Mouse (Mus musculus) testis, adult 2 months (tissue): ENCODE measurements around the gene Sirt3. TPM values are rescaled to one million over a fixed set of nuclear protein-coding genes. Genes with fewer than 3 reads are reported as not detected.

Experiments
- H3K27ac ChIP-seq: fragments of 200-500 bp; 2 replicates; pipeline ENCODE4 v1.5.1; 2012; ENCODE audit warnings: low read depth, low read length; ENCODE audit not compliant: control insufficient read depth, insufficient read depth
- H3K27me3 ChIP-seq: fragments of 200-500 bp; 2 replicates; pipeline ENCODE4 v1.6.1; 2012; ENCODE audit warnings: mild to moderate bottlenecking, low read length, moderate library complexity; ENCODE audit not compliant: control insufficient read depth, insufficient read depth
- H3K36me3 ChIP-seq: fragments of 200-500 bp; 2 replicates; pipeline ENCODE4 v1.6.1; 2012; ENCODE audit warnings: mild to moderate bottlenecking, low read length; ENCODE audit not compliant: control insufficient read depth, insufficient read depth
- H3K4me1 ChIP-seq: fragments of 200-500 bp; 2 replicates; pipeline ENCODE4 v1.6.1; 2012; ENCODE audit warnings: low read length; ENCODE audit not compliant: control insufficient read depth, insufficient read depth
- H3K4me3 ChIP-seq: fragments of 200-500 bp; 2 replicates; pipeline ENCODE4 v1.5.1; 2012; ENCODE audit warnings: low read depth, mild to moderate bottlenecking, low read length, moderate library complexity, mixed read lengths; ENCODE audit not compliant: control insufficient read depth
- CTCF ChIP-seq: fragments of 200-500 bp; IDR thresholded peaks from 2 replicates; pipeline ENCODE4 v1.5.1; 2012; ENCODE audit warnings: low read depth, mild to moderate bottlenecking, inconsistent platforms, low read length, moderate library complexity; ENCODE audit not compliant: control insufficient read depth, insufficient read depth, insufficient replicate concordance
- POLR2A ChIP-seq: fragments of 200-500 bp; IDR thresholded peaks from 2 replicates; pipeline ENCODE4 v1.6.1; 2012; ENCODE audit warnings: low read depth, mild to moderate bottlenecking, inconsistent platforms, low read length, moderate library complexity; ENCODE audit not compliant: control insufficient read depth
- polyA plus RNA-seq: library from polyadenylated mRNA; depleted of rRNA; stranded (reverse); fragments of >200 nt; gene quantifications from 2 replicates; pipeline ENCODE4 v1.2.3, GENCODE M21; 2012; rRNA removed

The Sirt3 gene
- polyA plus RNA-seq = 78.9 and 86.0 TPM in 2 replicates

GRCm38 (mm10) chr7:140881696-140882468, at the start of gene Sirt3, which contains the start of gene Psmd13:
Gene Sirt3, minus strand, starts transcription at chr7:140882309.
Gene Psmd13, plus strand, starts transcription at chr7:140881968.
- Histone ChIP-seq H3K4me1 (peaks cover 3% of the 10 kb centered on the region), H3K27ac (peak within 1 kb of the TSS; percentile 89), H3K4me3 (peak within 1 kb of the TSS; percentile 97)

GRCm38 (mm10) chr7:140927181-140927580, 45.1 kb upstream of the Sirt3 start:
- Histone ChIP-seq H3K36me3 (no peaks in the 10 kb centered on the region), H3K4me1 (peaks cover 3% of the 10 kb centered on the region), H3K4me3 (no peak overlapping the region), H3K27ac (no peak overlapping the region), H3K27me3 (no peaks in the 10 kb centered on the region)
- TF ChIP-seq POLR2A (no peak), CTCF (no peak)

More at GRCm38 (mm10) chr7:140881696-140882468, at the start of gene Sirt3, which contains the start of gene Psmd13:
- no peaks in the 10 kb centered on the region for H3K27me3 ChIP-seq
- TF ChIP-seq CTCF (no peak), POLR2A (peak; percentile 93)
- H3K36me3 ChIP-seq = peaks cover 3% of the 10 kb centered on the region

DNA sequence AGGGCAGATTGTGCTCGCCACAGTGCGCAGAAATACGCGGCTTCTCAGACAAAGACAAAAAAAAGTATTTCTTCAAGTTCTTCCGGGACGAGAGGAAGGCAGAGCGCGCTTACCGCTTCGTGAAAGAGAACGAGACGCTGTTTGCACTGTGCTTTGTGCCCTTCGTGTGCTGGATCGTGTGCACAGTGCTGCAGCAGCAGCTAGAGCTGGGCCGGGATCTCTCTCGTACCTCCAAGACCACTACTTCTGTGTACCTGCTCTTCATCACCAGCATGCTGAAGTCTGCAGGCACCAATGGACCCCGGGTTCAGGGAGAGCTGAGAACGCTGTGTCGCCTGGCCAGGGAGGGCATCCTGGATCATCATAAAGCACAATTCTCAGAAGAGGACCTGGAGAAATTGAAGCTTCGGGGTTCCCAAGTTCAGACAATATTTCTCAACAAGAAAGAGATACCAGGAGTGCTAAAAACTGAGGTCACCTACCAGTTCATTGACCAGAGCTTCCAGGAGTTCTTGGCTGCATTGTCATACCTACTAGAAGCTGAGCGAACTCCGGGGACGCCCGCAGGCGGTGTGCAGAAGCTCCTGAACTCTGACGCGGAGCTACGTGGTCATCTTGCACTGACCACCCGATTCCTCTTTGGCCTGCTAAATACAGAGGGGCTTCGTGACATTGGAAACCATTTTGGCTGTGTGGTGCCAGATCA, 41.1 kb upstream of the Sirt3 start:
- Histone ChIP-seq H3K27ac (no peak overlapping the region), H3K27me3 (no peaks in the 10 kb centered on the region; the same call in 1 of the 2 replicates)
- TF ChIP-seq POLR2A = no peak
- TF ChIP-seq CTCF = no peak

DNA sequence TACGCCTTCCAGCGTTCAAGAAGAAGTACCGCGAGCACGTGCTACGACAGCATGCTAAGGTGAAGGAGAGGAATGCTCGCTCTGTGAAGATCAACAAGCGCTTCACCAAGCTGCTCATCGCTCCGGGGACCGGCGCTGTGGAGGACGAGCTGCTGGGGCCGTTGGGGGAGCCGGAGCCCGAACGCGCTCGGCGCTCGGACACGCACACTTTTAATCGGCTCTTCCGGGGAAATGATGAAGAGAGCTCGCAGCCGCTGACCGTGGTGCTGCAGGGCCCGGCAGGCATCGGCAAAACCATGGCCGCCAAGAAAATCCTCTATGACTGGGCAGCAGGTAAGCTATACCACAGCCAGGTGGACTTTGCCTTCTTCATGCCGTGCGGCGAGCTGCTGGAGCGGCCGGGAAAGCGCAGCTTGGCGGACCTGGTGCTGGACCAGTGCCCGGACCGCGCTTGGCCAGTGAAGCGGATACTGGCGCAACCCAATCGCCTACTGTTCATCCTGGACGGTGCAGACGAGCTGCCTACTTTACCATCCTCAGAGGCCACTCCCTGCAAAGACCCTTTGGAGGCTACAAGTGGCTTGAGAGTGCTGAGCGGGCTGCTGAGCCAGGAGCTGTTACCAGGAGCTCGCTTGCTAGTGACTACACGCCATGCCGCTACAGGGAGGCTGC, 40.4 kb upstream of the Sirt3 start:
- no peak overlapping the region for H3K27ac ChIP-seq
- H3K4me3 ChIP-seq = peak overlapping the region; percentile 25; the same call in 1 of the 2 replicates
- no peak for TF ChIP-seq CTCF
- TF ChIP-seq POLR2A = no peak
- H3K27me3 ChIP-seq = no peaks in the 10 kb centered on the region; the same call in 1 of the 2 replicates
- peaks cover 3% of the 10 kb centered on the region for H3K4me1 ChIP-seq
- H3K36me3 ChIP-seq = no peaks in the 10 kb centered on the region

More for the DNA sequence above, 41.1 kb upstream of the Sirt3 start:
- no peaks in the 10 kb centered on the region for H3K36me3 ChIP-seq
- H3K4me1 ChIP-seq = peaks cover 3% of the 10 kb centered on the region
- no peak overlapping the region for H3K4me3 ChIP-seq

- Histone ChIP-seq H3K27ac (no peak overlapping the region), H3K4me1 (peaks cover 3% of the 10 kb centered on the region), H3K27me3 (no peaks in the 10 kb centered on the region; the same call in 1 of the 2 replicates), H3K36me3 (no peaks in the 10 kb centered on the region), H3K4me3 (no peak overlapping the region)
- TF ChIP-seq CTCF = no peak
- no peak for TF ChIP-seq POLR2A
These were observed 39.3 kb upstream of the Sirt3 start for GRCm38 (mm10) chr7:140921225-140921975.

- H3K4me1 ChIP-seq = peaks cover 3% of the 10 kb centered on the region
- no peak within 1 kb of the TSS for H3K27ac ChIP-seq
- TF ChIP-seq CTCF (no peak), POLR2A (no peak)
- H3K36me3 ChIP-seq = no peaks in the 10 kb centered on the region
- H3K4me3 ChIP-seq = no peak within 1 kb of the TSS
- no peaks in the 10 kb centered on the region; the same call in 1 of the 2 replicates for H3K27me3 ChIP-seq
These were observed 38.4 kb upstream of the Sirt3 start, which contains the start of gene Nlrp6 for GRCm38 (mm10) chr7:140920418-140921029. Gene Nlrp6, plus strand, starts transcription at chr7:140920902.
